Mouse (Mus musculus): ENCODE data around the gene Cd180. TPM values are rescaled to one million over a fixed set of nuclear protein-coding genes. Genes with fewer than 3 reads are reported as not detected.
"Not testable (repeated sequence)": the region's sequence is repeated elsewhere in the genome, so short reads cannot be mapped to it uniquely, and the experiment has no call there.

Gene Cd180
- 1 to 10 TPM; 1.2 to 1.4 TPM for total RNA-seq (2021)
- long read RNA-seq, experiment 1, partial matches to known transcripts: 0 of 1 reads
- long read RNA-seq, experiment 1, other reads (novel, unspliced or antisense): 1 of 1 reads
- long read RNA-seq, experiment 2: 0 reads

DNA sequence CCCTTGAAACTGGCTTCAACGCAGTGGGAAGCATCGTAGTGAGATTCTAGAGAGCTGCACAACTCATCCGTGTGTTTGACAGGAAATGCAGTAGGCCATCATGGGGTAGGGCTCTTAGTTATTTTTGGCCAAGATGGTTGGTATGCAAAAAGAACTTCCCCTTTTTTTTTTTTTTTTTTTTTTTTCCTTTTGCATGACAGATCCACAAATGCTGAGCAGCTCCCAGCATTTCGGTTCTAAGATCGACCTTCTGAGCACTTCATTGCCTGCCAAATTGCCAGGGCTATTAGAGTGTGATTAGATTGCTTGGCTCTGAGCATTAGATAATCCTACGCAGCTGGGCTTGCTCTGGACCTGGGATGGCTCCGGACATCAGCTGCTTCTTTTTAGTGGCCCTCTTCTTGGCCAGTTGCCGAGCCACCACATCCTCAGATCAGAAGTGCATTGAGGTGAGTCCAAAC is at the start of gene Cd180:
Gene Cd180 (plus strand): TSS at position 218 of the 461 bp plus-strand sequence.
- peak; percentile 40 for DNase-seq

DNA sequence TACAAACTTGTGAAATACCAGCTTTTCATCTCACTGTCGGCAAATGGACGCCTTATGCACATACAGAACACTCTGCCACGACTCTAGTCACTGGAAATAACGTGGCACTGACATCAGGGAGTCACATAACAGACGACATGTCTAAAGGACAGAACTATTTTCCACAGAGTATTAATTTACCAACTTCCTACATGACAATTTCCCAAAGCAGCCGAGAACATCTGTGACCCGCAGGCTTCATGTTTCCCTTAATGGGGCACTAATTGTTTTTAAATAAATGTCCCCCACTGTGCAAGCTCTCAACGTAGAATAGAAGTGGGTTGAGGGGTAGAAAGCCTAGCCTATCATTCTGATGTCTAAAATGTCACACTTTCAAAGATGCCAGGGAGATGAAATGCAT is 49.0 kb upstream of the Cd180 start:
- no peak for DNase-seq

DNA sequence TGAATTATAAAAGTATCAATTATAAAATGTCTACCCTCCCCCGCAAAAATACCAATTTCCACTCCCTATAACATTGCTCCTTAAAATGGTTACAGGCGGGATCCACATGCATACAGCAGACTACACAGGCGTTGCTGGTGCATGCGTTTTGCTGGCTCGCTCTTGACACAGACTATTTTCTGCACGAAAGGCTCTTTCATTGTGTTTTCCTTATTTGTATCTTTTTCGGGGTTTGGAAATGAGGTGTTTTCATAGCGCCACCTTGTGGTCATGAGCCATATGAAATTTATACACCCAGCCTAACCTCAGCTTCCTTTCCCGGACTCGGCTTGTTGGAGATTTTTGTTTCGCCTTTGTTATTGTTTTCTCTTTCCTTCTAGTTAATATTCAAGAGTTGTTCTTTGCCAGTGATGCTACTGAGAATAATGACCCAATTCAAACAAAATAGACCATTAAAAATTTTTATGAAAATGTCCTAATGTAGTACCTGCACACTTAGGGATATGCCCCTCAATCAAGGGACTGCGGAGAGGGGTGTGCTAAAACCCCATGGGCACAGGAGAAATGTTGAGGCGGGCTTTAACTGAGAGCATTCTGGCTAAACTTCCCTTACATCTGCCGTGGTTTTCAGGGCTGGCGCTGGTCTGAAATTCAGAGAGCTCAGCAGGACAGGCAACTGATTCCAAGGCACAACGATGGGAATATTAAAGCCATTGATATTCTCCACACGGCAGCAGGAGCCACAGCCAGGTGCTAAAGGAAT is 48.4 kb upstream of the Cd180 start:
- DNase-seq: peak; percentile 57

DNA sequence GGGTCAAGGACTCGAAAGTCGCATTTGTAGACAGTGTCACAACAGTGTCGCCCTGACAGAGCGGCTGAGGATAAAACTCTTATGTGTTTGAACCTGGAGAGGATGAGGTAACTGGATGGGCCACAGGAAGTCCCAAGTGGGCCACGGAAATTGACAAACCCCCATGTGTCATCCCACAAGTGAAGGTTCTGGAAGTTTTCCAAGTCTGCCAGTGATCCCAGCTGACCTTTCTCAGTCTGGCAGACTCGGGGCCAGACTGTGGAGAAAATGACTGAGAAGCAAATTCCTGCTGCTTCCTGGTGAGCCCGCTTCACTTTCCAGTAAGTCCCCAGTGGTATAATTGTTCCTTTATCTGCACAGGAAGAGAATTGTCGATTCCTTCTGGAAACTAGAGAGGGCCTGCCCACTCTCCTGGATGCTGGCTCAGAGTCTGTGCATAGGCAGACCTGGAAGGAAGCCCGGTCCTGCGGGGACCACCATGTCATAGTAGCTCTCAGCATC is 47.0 kb upstream of the Cd180 start:
- no peak for DNase-seq

DNA sequence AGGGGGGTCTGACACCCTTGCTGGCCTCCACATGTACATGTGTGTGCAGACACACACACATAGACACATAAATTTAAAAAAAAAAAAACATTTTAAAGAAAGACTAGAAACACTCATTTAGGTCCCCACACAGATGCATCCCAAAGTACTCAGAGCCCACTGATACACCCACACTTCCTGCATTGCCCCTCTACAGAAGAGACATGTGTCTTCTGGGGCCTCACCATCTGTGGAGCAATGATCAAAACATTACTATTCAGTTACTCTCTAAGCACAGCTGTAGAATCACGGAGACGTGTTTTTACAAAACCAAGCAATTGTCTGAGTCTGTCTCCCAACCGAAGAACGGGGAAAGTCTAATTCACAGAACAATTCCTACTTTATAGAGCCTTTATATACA is 45.8 kb upstream of the Cd180 start:
- DNase-seq: no peak

DNA sequence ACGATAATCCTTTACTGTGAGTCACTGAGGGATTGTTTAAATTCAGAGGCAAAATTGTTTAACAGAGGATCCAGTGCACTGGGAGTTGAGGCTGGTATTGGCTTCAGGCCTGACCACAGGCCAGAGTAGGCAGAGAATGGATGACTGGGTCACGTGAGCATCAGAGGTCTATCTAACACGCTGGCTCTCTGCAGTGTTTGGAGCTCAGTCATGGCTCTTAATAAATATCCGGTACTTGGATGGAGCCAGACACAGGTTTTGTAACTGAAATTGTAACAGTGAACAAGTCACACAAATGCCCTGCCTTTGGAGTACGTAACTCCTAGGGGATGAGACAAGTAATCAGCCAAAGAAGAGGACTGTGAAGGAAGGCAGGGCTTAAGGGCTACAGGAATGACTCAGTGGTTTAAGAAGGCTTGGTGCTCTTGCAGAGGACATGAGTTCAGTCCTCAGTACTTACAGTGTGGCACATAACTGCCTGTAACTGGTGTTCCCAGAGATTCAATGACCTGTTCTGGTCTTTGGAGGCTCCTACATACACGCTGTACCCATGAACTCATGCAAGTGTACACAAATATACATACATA is 41.0 kb upstream of the Cd180 start:
- DNase-seq: no peak

DNA sequence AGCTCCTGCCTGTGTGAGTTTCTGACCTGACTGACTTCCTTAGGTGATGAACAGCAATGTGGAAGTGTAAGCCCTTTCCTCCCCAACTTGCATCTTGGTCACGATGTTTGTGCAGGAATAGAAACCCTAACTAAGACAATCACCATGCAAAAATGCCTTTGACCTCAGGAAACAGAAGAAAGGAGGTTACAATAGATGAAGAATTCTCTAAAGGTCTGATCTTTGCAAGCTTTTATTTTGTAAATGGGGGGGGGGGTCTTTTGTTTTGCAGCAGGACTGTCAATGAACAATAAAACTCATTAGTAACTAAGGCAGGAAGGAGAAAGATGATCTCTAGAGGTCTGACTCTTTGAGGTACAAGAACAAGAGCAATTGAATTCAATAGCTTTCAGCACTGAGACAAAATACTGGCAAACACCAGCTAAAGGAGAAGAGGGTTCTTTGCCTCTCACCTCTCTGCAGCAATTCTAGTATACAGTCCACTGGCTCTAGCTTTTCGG is 38.2 kb upstream of the Cd180 start:
- no peak for DNase-seq

DNA sequence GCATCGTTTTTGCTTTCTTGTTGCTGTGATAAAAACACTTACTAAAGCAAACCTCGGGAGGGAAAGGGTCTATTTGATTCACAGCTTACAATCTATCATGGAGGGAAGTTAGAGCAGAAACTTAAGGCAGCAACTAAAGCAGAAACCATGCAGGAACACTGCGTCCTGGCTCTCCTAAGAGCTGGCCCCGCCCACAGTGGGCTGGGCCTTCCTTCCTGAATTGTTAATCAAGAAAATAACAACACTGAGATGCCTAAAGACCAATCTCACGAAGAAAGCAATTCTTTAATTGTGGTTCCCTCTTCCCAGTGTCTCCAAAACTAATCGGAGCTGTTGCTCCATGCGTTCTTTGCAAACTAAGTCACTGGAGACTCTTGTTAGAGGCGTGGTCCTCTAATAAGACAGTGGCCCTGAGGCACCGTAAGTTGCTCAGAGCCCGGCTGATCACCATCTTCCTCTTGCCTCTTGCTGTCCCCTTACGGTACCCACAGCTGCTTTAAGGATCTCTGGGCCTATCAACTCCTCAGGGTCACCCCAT is 37.1 kb upstream of the Cd180 start:
- no peak for DNase-seq

DNA sequence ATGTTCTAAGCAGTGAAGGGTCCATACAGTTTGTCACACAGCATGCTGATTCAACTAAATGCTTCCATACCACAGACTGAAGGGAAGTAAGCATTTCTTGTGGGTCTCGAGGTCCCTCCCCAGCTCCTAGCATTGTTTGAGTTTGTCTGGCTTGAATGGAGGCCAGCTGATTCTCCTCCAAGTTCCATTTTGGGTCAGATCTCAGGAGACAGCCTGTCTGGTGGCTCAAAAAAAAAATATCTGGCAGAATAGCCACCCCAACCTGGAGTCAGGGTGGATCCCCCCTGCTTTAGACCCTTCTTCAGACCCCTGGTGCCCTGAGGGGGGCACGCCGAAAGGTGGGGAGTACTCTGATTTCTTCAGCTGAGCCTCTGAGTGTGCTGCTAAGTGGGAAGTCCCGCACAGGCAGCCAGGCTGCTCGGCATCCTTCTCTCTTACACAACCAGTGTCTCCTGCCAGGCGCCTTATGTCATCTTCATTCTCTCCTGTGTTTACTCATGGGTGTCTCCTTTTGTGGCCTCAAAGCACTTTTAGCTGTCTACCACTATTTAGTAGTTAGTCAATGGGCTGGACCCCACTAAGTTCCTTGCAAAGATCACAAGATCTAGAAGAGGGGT is 35.0 kb upstream of the Cd180 start:
- DNase-seq: peak; percentile 28

DNA sequence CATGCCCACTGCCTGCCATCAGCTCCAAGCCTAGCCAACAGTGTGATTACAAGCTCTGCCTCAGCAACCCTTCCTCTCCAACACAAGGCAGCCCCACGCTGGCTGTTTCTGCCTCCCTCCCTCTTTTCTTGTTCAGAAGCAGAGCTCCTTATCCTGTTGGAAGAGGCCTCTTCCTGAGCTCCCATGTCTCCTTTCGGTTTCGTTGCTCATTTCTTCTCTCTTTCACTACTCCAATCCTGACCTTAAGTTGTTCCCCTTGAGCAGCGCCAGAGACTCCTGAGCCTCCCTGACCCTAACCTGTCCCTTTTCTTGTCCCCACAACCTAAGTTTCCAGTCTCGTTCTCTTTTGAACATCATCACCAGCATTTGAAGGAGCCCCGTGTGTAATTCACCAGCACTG is 29.3 kb upstream of the Cd180 start:
- no peak for DNase-seq

DNA sequence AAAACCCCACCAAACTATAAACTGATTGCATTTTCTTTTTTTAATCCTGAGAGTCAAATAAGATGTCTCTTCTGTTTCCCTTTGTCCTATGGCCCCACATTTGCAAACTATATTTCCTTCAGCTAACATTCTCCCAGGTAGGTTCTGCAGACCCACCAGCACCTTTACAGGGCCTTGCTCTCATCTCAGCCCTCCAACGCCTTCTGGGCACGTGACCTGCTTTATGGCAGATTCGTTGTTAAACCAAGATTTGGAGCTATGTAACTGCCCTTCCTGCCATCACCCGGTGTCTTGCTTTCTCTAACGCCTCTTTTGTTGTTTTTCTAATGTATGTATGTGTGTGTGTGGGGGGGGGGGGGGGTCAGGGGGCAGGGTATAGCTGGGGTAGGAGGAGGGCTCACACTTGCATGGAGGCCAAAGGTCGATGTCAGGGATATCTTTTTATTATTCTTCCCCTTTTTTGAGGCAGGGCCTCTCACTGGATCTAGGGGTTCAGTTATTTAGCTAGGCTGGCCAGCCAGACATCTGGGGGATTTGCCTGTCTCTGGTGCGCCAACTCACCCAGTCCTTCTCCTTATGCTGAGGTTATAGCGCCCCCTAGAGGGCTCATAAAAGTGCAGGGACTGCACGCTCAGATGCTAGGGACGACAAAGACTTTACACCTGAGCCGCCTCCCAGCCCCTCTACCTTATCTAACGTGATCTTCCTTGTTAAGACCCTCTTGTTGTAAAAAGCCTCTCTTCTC is 28.3 kb upstream of the Cd180 start:
- peak; percentile 37 for DNase-seq

DNA sequence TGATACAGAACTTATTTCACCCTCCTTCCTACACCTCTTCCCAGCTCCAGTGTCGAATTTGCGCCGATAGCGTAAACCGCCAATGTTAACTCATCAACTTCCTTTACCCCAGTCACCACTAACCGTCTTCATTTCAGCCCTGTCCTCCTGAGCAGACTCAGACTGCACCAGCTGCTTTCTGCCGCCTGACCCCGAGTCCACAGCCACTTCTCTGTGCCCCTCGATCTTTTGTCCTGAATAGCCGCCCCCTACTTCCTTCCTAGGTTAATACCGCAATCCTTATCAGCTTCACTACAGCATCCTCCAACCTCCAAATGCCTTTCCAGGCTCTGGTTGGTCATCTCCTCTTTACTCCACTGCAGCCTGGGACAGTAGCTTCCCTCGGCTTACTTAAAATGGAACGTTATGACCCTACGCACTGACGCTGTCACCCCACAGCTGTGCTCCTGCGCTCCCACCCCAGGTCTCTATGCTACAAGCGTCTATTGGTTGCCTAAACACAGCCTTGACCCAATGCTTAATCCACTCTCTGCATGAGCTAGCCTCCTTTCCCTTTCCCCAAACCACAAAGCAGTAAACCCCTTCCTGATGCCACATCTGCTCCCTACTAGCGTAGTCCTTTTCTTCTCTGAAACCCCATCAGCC is 27.6 kb upstream of the Cd180 start:
- DNase-seq: no peak

DNA sequence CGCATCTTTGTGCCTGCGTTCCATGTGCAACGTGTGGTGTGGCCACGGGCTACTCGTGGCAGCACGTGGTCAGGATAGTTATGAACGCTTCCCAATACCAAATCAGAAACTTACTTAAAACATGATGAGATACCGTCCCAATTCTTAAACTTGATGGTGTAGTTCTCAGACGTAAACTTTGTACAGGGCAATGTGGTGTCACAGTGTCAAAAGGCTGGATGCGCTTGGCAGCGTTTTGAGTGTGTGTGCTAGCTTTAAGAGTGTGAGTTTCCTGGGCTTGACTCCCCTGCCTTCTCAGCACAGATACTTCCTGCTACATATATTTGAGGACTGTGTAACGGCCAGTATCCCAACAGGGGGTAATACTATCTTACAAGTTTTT is 27.1 kb upstream of the Cd180 start:
- no peak for DNase-seq

DNA sequence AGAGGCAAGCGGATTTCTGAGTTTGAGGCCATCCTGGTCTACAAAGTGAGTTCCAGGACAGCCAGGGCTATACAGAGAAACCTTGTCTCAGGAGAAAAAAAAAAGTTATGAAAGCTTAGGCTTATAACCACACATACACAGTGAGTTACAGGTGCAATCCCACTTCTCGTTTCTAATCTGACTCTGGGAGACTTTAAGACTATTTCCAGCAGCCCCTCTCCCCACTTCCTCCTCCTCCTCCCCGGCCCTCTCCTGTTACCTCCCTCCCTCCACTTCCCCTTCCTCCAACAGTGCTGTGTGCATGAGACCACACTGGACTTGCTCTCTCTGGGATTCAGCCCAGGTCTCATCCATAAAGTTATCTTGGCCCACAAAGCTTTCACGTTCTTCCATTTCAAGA is 26.6 kb upstream of the Cd180 start:
- no peak for DNase-seq

DNA sequence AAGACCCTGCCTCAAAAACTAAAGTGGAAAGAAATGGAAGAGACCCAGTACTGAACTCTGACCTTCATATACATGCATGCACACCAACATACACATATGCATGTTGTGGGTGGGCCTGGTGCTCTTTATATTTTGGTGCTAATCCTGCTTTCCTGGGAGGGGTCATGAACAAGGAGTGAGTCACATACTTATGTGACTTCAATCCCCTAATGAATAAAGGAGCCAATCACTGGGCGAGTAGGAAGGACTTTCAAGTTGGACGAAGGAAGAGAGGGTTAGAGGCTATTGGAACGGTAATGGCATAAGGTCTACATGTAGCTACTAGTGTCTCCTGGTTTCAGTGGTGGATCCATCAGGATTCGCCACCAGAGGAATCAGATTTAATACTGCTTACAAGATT is 26.0 kb upstream of the Cd180 start:
- no peak for DNase-seq

DNA sequence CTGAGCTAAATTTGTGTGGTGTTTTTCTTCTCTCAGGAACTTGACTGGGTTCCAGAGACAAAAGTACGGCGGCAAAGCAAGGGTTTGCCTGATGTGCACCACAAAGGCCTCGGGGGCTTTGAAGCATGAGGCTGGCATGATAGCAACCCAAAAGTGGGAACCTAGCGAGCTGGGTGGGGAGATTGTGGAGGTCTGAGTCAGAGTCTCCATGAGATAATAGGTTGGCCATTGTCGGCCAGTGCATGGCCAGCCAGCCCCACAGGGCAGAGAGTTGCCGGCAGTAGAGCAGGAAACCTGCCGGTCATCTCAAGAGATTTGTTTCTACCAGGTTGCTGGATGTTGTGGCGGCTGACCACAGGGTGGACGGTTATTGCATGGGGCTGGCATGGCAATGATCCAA is 25.5 kb upstream of the Cd180 start:
- DNase-seq: no peak

DNA sequence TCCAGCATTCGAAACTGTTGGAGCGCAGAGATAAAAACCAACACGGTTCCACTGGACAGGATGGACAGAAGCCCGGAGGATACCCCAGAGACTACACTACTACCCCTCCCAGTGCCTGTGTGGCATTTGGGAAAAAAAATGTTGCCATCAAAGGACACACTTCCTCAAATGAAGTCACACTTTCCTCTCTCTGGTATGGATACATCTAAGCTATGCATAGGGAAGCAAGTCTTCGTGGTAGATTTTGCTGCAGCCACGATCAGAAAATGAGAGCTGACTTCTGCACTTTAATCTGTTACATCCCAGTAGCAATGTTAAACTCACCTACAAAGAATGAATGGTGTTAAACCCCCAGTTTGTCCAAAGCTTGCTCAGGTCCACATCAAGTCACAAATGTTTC is 24.4 kb upstream of the Cd180 start:
- no peak for DNase-seq

DNA sequence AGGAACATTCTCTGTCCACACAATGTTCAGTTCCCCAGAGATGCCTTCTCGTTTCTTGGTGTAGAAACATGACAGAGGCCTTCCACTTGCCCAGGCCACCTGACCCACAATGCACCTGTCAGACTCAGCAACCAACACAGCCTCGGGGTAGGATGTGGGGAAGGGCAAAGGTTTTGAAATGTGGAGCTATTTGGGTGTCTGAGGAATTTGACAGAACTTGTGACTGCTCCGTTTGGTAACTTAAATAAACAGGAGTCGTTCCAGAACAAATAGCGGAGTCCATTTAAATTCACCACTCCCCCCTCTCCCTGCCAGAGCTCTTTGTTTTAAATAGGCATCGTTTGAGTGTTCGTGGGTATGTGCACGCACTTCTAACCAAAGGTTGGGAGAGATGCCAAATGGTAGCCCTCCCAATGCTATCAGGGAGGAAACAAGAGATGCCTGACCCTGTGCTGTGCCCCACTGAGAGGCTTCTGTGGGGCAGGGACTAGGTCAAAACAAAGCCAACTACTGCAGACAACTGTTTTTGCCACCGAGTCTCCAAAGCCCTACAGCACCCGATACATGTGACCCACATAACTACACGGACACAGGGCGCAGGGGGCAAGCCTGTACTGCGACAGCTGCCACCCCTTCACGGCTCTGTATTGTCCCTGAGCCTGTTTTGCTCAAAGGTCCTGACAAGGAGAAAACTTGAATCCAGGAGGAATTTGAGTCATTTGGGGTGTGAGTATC is 23.7 kb upstream of the Cd180 start:
- DNase-seq: no peak

DNA sequence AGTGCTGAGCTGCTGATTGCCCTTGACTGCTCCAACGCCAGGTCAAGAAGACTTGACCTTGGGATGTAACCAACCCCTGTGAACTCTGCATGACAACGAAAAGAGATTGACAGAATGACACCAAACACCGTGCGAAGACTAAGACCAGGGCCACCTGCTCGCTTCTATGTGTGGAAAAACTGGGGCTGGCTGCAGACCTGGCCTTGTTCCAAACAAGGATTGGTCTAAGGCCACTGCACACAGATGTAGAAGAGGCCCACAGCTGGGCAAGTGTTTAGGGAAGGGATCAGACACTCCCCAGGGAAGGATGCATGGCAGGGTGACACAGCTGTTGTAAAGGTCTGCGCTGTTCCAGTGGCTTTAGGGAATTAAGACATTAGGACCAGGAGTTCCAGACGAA is 22.9 kb upstream of the Cd180 start:
- DNase-seq: no peak

DNA sequence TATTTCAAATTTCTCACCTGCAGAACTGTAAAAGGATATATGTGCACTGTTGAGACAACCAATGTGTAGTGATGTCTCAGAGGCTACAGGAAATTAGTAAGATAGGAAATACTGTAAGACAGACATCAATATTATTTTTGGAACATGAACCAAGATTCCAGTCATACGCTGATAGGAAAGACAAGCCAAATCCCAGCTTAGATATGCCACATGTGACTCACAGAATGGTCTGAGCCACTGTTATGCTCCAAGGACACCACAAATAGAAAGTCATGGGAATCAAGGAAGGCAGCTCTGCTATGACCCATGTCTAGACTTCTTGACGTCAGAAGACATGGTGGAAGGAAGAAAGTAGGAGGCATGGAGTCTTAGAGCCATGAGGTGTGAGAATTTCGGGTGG is 19.3 kb upstream of the Cd180 start:
- no peak for DNase-seq

DNA sequence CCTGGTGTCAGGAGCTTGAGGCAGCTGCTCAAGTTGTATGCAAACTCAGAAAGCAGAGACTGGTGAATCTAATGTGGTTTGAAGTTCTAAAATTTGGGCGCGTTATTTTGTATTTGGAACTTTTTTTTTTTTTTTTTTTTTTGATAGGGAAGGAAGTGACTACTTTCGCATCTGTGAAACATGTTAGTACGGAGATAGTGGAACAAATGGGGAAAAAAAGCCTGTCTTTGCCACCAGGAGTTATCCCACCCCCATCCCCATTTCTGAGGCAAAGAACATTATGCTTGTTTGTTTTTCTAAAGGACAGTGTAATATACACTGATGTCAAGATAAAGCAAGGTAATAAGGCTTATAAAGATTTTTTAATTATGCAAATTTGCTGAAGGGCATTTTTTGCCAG is 15.8 kb upstream of the Cd180 start:
- DNase-seq: not testable (repeated sequence)
